Mouse (Mus musculus): ENCODE measurements around the gene Slc9a3.

Slc9a3 gene

DNA sequence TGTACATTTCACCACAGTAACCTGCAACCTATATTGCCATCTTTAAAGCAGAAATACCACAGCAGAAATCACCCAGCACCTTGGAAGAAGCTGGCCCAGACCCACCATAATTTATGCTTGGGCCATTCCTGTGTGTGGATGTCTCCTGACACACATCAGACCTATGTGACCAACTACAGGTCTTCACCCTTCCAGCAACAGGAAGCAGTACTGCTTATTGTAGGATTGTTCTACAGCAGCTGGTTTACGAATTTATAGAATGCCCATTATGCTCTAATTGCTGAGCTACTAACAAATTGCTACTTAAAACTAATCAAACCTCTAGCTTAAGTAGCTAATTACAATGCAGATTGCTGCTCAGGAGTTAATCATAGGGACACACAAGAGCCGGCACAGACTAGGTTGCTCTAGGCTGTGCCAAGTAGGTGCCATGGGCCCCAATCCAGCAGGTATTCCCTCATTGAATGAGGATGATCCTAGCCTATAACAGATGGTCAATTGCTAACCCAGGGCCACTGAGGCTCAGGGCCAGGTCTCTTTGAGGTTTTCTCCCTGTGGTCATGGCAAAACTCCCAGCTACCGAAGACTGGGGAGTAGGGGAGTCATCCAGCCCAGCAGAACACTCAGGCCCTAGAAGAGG is 24.8 kb downstream of the Slc9a3 start:
- DNase-seq, result no peak

DNA sequence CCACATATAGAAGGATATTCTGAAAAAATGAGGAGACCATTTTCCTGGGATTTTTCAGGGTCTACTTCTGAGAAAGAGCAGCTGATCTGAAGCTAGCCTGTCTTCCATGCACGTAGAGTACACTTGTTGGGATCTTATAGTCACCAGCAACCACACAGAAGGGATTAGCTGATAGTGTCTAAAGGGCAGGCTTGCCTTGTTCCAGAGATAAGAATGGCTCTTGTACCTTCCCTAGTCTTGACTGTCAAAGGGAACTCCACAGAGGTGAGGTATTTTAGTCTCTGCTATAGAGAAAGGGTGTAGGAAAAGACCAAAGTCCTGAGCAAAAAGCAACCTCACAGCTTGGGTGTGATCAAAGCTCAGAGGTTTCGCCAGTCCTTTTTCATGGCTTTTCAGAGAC is 26.1 kb downstream of the Slc9a3 start:
- no peak for DNase-seq

DNA sequence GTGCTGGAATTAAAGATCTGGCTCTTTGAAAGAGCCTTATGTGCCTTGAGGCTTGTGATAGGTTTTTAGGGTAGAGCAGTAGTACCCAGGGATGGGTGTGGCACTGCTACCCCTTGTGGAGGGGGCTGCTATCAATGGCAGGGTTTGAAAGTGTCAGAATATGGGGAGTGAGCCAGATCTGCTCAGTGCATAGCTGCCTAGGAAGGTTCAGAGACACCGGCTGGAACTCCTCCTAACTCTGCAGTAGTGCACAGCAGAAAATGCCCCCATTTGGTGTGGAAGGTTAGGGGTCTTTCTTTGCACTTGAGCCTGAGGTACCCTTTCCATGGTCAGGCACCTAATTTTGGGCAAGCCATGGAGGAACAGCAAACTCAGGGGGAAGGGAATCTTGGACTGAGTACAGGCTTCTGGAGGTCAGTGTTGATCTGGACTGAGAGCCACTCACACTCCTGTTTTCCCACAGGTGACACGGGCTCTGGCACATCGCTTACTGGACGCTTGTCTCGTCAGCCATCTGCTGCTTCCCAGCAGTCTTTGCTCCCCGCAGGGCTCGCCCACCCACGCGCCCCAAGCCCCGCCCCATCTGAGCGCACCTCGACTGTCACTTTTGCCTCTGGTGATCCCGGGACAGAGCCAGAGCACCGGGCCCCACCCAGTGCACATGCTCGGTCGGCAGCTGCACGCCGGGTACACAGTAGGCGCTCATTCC is 45.2 kb downstream of the Slc9a3 start:
- peak; percentile 72 for DNase-seq

DNA sequence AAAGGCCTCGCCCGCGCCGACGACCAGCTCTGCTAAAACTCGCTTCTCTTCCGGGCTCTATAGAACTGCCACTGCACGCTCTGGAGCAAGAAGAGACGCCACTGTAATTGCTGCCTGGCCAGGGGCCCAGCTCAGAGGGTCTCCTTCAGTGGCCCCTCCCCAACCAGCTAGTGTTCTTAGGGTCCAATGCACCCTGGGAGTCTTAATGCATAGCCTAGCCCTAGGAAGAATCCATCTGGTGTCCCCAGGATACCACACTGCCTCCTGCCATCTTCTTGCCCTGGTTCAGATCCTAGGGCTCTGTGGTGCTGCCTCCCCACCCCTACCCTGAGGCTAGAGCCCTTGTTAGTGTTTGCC is 45.8 kb downstream of the Slc9a3 start:
- DNase-seq, result no peak

DNA sequence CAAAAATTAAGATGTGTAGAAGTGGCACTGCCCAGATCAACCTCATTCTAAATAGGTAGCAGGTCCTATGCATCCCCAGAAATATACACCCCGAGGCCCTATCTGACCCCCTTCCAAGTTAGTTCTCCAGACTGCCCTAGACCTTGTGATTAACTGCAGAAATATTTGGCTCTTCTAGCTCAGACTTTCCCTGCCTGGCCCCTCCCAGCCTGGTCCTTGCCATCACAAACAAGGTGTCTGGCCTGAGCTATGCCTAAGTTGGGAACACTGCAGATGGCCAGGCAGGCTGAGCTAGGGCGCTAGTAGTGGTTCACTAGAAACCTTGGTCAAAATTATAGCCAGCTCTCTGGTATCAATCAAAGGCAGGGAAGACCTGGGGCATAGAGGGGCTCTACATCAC is 46.2 kb downstream of the Slc9a3 start:
- DNase-seq, result no peak

DNA sequence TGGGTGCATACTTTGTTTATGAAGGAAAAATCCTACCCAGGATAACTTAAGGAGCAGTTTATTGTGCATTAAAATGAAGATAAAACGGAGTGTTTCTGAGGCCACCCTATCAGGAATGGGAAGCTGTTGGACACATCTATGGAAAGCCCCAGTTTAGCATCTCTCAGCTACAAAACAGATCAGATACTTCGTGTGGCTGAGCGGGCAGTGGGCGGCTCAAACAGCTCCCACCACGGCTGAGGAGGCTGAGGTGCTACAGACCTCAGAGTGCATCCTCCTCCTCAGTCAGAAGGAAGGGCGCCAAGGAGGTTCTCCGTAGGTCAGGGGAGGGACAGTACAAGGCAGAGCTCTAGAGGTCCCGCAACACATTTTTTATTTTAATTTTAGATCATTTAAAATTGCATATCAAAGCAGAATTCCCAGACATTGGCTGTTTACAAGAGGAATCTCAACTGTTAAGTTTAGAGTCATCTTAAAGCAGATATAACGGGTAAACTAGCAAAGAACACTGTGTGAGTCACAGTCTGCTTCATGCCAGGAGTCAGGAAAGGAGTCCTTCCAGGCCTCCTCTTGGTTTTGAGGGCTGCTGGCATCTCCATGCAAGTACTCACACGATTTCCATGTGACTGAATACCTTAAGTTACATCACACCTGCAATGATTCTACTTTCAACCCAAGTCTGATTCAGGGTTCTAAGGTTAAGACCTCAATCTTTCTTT is 48.3 kb downstream of the Slc9a3 start:
- DNase-seq, result no peak

DNA sequence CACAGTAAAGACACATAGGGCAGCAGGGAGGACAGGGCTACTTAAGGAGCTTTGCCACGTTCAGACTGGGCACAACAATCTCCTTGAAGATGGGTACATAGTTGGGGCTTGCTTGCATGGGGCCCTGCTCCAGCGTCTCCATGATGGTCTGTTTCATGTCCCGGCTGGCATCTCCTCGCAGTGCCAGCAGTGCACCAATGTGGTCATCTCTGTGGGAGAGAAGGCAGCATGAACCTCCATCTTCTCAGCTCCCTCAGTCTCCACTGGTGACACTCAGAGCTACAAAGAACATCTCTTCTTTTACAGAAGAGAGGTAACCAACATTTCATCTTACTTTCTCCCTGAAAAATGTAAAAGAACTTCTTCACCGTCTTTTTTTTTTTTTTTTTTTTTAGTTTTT is 50.8 kb downstream of the Slc9a3 start:
- DNase-seq, result no peak

DNA sequence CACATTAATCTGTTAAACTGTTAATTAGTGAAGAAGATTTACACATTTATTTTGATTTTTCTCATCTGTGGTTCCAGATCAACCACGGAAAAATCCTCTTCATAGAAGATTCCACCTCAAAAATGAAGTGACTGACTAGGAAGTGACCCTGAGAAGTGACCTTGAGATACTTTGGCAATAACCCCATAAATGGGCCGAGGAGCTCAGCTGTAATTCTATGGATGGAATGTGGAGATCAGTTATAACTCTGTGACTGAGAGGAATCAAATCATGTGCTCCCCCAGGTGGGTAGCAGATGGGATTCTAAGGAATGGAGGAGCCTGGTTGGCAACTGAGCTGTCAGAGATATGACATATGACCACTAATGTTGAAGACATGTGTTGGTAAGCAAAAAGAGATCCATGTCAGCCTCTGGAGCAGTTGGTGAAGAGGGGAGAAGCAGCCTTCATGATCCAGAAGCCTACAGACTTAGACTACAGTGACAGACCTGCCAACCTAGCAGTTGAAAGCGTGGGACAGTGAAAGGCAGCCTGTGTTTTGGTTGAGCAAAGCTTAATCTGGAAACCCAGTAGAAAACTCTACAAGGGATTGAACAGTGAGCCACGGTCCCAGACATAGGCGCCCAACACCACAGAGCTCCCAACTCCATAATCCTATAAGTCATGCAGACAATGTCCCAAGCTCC is 61.9 kb downstream of the Slc9a3 start:
- no peak for DNase-seq

DNA sequence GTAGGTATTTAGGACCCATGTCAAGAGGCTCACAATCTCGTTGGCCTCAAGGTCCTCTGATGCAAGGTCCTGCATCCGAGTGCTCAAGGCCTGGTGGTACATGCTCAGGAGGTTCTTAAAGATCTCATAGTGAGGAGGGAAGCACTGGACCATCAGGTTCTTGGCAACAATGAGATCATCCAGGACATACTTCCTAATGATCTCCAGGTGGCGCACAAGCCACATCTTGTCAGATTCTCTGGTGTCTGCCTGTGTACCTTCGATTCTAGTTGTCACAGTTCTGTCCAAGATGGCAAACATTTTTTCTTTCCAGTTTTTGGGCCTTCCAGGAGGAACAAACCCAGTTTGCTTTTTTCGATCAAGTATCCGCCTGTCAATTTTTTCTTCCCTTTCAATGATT is 71.4 kb downstream of the Slc9a3 start:
- DNase-seq, result peak; percentile 39

DNA sequence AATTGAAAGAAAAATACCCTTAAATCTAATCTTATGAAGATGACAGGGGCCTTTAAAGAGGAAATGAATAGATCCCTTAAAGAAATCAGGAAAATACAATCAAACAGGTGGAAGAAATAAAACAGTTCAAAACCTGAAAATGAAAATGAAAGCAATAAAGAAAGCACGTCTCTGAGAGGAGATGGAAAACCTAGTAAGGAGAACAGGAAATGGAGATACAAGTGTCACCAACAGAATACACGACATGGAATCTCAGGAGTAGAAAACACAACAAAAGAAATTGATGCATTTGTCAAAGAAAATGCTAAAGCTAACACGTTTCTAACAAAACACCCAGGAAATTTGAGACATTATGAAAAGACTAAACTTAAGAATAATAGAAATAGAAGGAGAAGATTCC is 75.2 kb downstream of the Slc9a3 start:
- no peak for DNase-seq

DNA sequence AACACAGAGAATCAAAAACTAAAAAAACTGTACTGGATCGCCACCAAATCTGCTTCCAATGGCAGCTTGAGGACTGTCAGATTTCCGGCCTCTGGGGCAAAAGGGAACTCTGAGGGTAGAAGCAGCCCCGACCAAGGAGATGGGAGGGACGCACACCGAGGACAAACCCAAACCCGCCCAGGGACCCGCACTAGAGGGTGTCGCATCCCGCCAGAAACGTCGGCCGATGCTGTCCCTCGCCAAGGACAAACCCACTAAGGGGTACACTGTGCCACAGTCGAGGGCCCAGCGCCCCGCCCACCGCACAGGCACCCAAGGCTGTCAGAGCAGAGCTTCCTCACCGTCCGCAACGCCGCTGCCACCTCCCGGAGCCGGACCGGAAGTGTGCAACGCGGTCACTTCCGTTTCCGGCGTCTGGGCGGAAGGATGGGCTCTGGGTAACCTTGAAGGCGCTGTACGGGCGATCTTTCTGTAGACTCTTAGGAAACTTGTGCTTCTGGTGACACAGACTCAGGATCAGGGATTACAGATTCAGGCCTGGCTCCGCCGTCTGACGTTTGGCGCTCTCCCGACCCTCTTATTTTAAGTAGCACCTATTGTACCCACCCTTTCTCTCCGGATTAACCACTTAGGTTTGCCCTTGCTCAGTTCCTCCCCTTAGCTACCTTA is 87.2 kb downstream of the Slc9a3 start, which contains the start of gene Exoc3:
Exoc3 (minus strand) TSS at position 416 of the 669 bp plus-strand sequence.
- DNase-seq, result peak; percentile 94

DNA sequence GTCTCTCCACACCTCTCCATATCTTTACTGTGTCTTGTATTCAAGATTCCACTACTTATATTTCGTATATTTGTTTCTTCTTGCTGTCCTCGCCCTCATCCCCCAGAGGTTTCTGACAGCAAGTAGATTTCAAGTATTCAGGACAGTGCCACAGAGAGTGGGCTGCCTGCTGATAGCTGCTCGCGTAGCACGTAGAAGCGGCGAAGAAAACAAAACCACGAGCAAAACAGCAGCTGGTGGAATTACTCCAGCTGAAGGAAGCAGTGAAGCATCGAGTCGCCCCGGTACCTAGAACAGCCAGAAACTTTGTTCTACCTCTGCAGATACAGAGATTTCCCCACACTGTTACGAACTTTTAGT is 87.7 kb downstream of the Slc9a3 start:
- DNase-seq, result no peak

DNA sequence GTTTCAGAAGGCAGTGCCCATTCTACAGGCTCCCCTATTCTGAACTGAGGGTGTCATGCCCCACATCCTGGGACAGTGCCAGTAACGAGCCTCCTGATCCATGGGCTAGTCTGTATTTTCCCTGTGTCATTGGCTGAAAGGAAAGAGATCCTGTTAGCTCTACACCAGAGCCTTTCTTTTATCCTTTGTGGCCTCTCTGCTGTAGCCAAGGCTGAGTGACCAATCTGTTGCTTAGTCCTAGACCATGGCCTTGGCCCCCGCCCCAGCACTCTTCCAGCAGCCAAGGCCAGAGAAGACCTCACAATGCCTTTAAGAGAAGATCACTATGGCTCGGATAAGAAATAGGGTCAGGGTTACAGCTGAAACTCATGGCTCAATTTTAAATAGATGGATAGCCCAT is 97.2 kb downstream of the Slc9a3 start:
- DNase-seq, result no peak

Data from retina, postnatal 1 day (tissue).